Mouse (Mus musculus) forebrain, embryonic 16.5 days (tissue): ENCODE data around the gene Rpl3l. TPM values are rescaled to one million over a fixed set of nuclear protein-coding genes. Genes with fewer than 3 reads are reported as not detected.

Experiments used
- ATAC-seq: fragments of 200-750 bp; cut with Nextera tagmentation; 2 replicates; pipeline ENCODE4 v1.8.0; 2017; ENCODE audit warnings: mild to moderate bottlenecking, moderate library complexity
- H3K27ac ChIP-seq: fragments of 300-500 bp; sonication (generic); 2 replicates; pipeline ENCODE4 v1.5.1; 2014; ENCODE audit warnings: low read length, control low read depth
- H3K27me3 ChIP-seq: fragments of 300-500 bp; sonication (generic); replicated peaks from 2 replicates; pipeline ENCODE4 v1.6.1; 2014; ENCODE audit warnings: low read length; ENCODE audit not compliant: control insufficient read depth, insufficient read depth
- H3K36me3 ChIP-seq: fragments of 300-500 bp; sonication (generic); 2 replicates; pipeline ENCODE4 v1.6.1; 2014; ENCODE audit not compliant: control insufficient read depth, insufficient read depth
- H3K4me1 ChIP-seq: fragments of 300-500 bp; sonication (generic); replicated peaks from 2 replicates; pipeline ENCODE4 v1.6.1; 2014; ENCODE audit warnings: low read length; ENCODE audit not compliant: control insufficient read depth, insufficient read depth
- H3K4me2 ChIP-seq: fragments of 300-500 bp; sonication (generic); 2 replicates; pipeline ENCODE4 v1.6.1; 2014; ENCODE audit warnings: mild to moderate bottlenecking, low read length, control low read depth
- H3K4me3 ChIP-seq: fragments of 300-500 bp; sonication (generic); replicated peaks from 2 replicates; pipeline ENCODE4 v1.5.1; 2014; ENCODE audit warnings: mild to moderate bottlenecking, low read length, control low read depth
- H3K9ac ChIP-seq: fragments of 300-500 bp; sonication (generic); replicated peaks from 2 replicates; pipeline ENCODE4 v1.6.1; 2014; ENCODE audit warnings: low read depth, low read length, control low read depth
- H3K9me3 ChIP-seq: fragments of 300-500 bp; sonication (generic); 2 replicates; pipeline ENCODE4 v1.6.1; 2016; ENCODE audit warnings: low read length; ENCODE audit not compliant: control insufficient read depth
- WGBS: fragments of 180-500 bp; shearing (Covaris S2); extraction: QIAGEN DNeasy Blood & Tissue Kit; methylation state at CpG from one replicate; pipeline ENCODE4 v1.1.7; 2014; 5-methylcytosine and 5-hydroxymethylcytosine counted together
- polyA plus RNA-seq: library from polyadenylated mRNA; unstranded; fragments of >200 nt; fragmentation: Nextera tagmentation; extraction: Ambion mirVana; gene quantifications from 2 replicates; pipeline ENCODE4 v1.2.1, GENCODE M21; 2015

The Rpl3l gene
- polyA plus RNA-seq, 1 experiment from 2014 or later: not detected

GRCm38 (mm10) chr17:24746986-24747385 is 19.4 kb downstream of the Rpl3l start:
- H3K4me1 ChIP-seq: no peaks in the 10 kb centered on the region
- H3K27ac ChIP-seq: no peak overlapping the region
- no peak for ATAC-seq
- 53% methylated on average over 4 of the region's 4 CpGs for WGBS
- peaks cover 20% of the 10 kb centered on the region for H3K27me3 ChIP-seq
- H3K36me3 ChIP-seq: no peaks in the 10 kb centered on the region
- H3K4me2 ChIP-seq: no peak overlapping the region
- H3K9ac ChIP-seq: no peak overlapping the region
- H3K4me3 ChIP-seq: no peak overlapping the region
- no peaks in the 10 kb centered on the region for H3K9me3 ChIP-seq

- Histone ChIP-seq H3K4me2 (no peak overlapping the region), H3K4me3 (no peak overlapping the region), H3K9ac (no peak overlapping the region), H3K4me1 (peaks cover 13% of the 10 kb centered on the region), H3K9me3 (no peaks in the 10 kb centered on the region), H3K36me3 (no peaks in the 10 kb centered on the region), H3K27ac (no peak overlapping the region), H3K27me3 (peaks cover 56% of the 10 kb centered on the region)
- 7% methylated on average over 4 of the region's 4 CpGs for WGBS
- no peak for ATAC-seq
These were observed 23.9 kb downstream of the Rpl3l start for GRCm38 (mm10) chr17:24751528-24751927.

DNA sequence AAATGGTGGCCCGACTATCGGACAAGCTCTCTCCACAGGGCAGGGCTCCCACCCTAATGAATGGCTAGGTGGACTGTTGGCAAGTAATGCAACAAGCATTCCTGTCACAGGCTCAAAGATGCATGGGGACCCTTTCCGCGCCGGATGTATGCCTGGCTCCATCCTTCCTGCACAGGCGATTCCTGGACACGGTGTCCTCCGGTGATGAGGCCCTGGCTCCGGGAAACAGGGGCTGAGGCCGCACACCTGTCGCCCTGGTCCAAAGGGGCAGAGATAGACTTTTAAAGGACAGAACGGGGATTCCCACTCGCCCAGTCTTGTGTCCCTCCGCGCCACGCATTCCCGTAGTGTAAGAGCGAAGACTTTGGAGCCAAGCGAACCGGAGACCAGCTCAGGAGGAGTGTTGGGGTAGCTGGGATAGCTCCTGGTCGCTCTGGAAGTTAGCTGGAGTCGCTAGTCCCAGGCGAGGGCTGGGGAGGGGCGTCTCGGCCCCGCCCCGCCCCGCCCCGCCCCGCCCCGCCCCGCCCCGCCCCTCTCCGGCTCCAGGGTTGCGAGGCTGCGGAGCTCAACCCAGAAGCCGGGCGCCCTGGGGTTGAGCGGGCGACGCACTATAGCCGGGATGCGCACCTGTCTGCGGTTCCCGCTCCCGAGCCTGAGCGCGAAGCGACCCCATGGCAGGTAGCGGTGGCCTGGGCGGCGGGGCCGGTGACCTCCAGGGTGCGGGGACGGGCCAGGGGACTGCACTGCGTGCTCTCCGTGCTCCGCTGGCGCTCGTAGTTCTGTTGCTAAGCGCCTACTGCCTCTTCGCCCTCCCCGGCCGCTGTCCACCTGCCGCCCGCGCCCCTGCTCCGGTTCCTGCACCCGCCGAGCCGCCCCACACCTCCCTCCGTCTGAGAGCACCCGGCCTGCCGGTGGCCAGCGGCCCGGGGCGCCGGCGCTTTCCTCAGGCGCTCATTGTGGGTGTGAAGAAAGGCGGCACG is 25.1 kb downstream of the Rpl3l start, which contains the start of gene Hs3st6:
Hs3st6 (plus strand) TSS at position 574 of the 980 bp plus-strand sequence.
- no peaks in the 10 kb centered on the region for H3K36me3 ChIP-seq
- peak within 1 kb of the TSS; percentile 45 for H3K4me3 ChIP-seq
- H3K27ac ChIP-seq: no peak within 1 kb of the TSS
- ATAC-seq: peak; percentile 63
- H3K27me3 ChIP-seq: peaks cover 56% of the 10 kb centered on the region
- no peaks in the 10 kb centered on the region for H3K9me3 ChIP-seq
- H3K4me2 ChIP-seq: peak within 1 kb of the TSS; percentile 74
- H3K4me1 ChIP-seq: peaks cover 13% of the 10 kb centered on the region
- H3K9ac ChIP-seq: peak within 1 kb of the TSS; percentile 33; the same call in 1 of the 2 replicates
- WGBS: under 1% methylated on average over 71 of the region's 82 CpGs

DNA sequence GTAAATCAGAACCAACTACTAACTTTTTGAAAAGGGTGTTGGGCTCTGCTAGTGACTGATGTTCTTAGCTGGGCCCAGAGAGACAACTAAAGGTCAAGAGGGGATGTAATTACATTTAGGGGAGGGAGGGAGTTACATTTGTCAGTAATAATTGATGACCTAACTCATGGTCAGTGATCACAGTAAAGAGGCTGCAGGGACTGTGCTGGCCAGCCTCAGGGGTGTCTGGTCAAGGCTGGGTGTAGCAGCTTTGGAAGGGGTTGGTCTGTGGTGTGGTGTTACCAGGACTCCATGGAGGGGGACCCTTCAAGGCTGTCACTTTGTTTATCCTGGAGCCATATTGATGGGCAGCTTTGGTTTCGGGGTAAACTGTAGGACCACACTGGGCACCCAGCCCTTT is 29.8 kb downstream of the Rpl3l start:
- no peak overlapping the region for H3K4me2 ChIP-seq
- peaks cover 33% of the 10 kb centered on the region for H3K27me3 ChIP-seq
- no peak overlapping the region for H3K4me3 ChIP-seq
- 83% methylated on average over 1 of the region's 1 CpGs for WGBS
- H3K4me1 ChIP-seq: peaks cover 10% of the 10 kb centered on the region
- no peak for ATAC-seq
- H3K9ac ChIP-seq: no peak overlapping the region
- H3K36me3 ChIP-seq: no peaks in the 10 kb centered on the region
- no peak overlapping the region for H3K27ac ChIP-seq
- H3K9me3 ChIP-seq: no peaks in the 10 kb centered on the region

DNA sequence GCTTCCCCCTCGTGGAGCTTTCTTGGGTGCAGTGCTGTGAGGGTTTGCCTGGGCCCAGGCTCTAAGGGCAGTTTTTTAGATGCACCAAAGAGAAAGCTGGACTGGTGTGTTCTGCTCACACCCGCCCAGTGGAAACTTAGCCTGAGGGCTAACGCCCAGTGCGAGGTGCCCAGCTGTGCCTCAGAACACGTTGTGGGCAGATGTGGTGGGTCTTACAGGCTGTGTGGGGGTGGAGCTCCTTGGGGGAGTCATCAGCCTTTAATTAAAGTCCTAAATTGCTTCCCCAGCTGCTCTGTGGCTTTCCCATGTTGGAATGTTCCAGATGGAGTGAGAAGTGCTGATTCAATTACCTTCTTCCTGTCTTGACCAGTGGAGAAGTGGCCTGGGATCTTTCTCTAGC is 33.5 kb downstream of the Rpl3l start:
- no peaks in the 10 kb centered on the region; the same call in 1 of the 2 replicates for H3K4me1 ChIP-seq
- no peaks in the 10 kb centered on the region for H3K36me3 ChIP-seq
- H3K9me3 ChIP-seq: no peaks in the 10 kb centered on the region
- H3K9ac ChIP-seq: no peak overlapping the region
- no peak overlapping the region for H3K4me3 ChIP-seq
- 0 out of 2 replicates have a peak, but pooled peaks cover 2% of the 10 kb centered on the region for H3K27me3 ChIP-seq
- WGBS: 47% methylated on average over 5 of the region's 5 CpGs
- no peak overlapping the region for H3K4me2 ChIP-seq
- no peak overlapping the region for H3K27ac ChIP-seq
- ATAC-seq: no peak

- no peaks in the 10 kb centered on the region; the same call in 1 of the 2 replicates for H3K27me3 ChIP-seq
- no peak overlapping the region for H3K9ac ChIP-seq
- no peaks in the 10 kb centered on the region for H3K9me3 ChIP-seq
- no peaks in the 10 kb centered on the region; the same call in 1 of the 2 replicates for H3K4me1 ChIP-seq
- no peak overlapping the region for H3K4me2 ChIP-seq
- H3K36me3 ChIP-seq: no peaks in the 10 kb centered on the region
- H3K27ac ChIP-seq: no peak overlapping the region
- no peak for ATAC-seq
- WGBS: 51% methylated on average over 21 of the region's 22 CpGs
- no peak overlapping the region for H3K4me3 ChIP-seq
These were observed 37.6 kb downstream of the Rpl3l start for GRCm38 (mm10) chr17:24765016-24765905.

- H3K27ac ChIP-seq: no peak overlapping the region
- H3K4me1 ChIP-seq: no peaks in the 10 kb centered on the region; the same call in 1 of the 2 replicates
- ATAC-seq: no peak
- H3K9ac ChIP-seq: no peak overlapping the region
- no peak overlapping the region for H3K4me2 ChIP-seq
- H3K9me3 ChIP-seq: no peaks in the 10 kb centered on the region
- H3K27me3 ChIP-seq: no peaks in the 10 kb centered on the region; the same call in 1 of the 2 replicates
- WGBS: 25% methylated on average over 12 of the region's 12 CpGs
- H3K36me3 ChIP-seq: no peaks in the 10 kb centered on the region
- no peak overlapping the region for H3K4me3 ChIP-seq
These were observed 38.8 kb downstream of the Rpl3l start for GRCm38 (mm10) chr17:24766266-24766875.

DNA sequence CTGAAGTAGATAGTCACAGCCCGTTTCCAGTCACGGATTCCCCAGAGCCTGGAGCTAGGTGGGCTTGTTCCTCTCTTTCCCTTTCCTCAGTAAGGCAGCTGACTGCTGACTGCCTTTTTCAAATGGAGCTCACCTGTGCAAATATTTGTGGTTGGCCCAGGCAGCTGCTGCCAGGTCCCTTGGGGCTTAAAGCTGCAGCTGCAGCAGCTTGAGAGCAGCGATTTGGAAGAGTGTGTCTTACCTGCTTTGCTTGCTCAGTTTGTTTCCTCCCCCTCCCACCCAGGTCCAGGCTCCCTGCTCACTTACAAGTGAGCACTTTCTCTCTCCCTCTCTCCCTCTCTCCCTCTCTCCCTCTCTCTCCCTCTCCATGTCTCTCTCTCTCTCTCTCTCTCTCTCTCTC is 41.5 kb downstream of the Rpl3l start:
- no peaks in the 10 kb centered on the region for H3K36me3 ChIP-seq
- ATAC-seq: no peak
- H3K4me1 ChIP-seq: no peaks in the 10 kb centered on the region; the same call in 1 of the 2 replicates
- H3K27me3 ChIP-seq: no peaks in the 10 kb centered on the region; the same call in 1 of the 2 replicates
- H3K9ac ChIP-seq: no peak overlapping the region
- WGBS: 42% methylated on average over 3 of the region's 3 CpGs
- H3K4me3 ChIP-seq: no peak overlapping the region
- no peak overlapping the region for H3K27ac ChIP-seq
- no peak overlapping the region for H3K4me2 ChIP-seq
- H3K9me3 ChIP-seq: no peaks in the 10 kb centered on the region
